Mouse (Mus musculus) C2C12 (cell line): ENCODE results near the gene Gm12184.

ENCODE experiments used
- CTCF ChIP-seq: IDR thresholded peaks from one replicate; pipeline ENCODE4 v1.5.1; 2011; ENCODE audit not compliant: control insufficient read depth, insufficient read depth, insufficient read length
- MAX ChIP-seq: IDR thresholded peaks from one replicate; pipeline ENCODE4 v1.6.1; 2011; ENCODE audit warnings: mild to moderate bottlenecking, control low read depth

DNA sequence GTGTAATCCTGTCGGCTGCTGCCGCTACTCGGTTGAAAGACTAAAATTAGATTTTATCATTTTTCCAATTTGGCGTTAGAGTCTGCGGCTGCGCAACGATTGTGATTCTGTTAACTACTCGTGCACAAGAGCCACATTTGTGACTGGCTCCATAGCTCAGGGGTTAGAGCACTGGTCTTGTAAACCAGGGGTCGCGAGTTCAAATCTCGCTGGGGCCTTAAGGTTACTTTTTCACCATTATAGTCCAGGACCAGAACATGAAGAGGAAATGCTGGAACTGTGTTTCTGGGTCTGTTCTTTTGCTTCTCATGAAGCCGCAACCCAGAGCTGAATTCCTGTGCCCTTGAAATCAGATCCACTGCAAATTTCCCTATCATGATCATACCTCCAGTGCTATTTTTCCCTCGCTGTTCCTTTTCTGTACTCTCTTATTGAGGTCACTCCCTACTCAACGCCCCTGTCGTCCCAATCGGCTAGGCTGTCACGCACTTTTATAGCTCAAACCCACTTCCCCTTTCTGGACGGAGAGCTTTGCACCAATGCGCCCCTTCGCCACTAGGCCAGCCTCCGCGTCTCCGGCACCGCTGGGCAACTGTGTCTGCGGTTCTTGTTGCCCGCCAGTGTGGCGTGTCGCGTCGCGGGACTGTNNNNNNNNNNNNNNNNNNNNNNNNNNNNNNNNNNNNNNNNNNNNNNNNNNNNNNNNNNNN lies 27.2 kb upstream of the Gm12184 start:
- TF ChIP-seq CTCF (no peak), MAX (no peak)
